Mouse (Mus musculus): ENCODE data around the gene Mdh1b.

The Mdh1b gene

GRCm38 (mm10) chr1:63730240-63730771 is at the start of gene Mdh1b, which contains the start of gene Fastkd2:
TSS of gene Mdh1b (minus strand) at chr1:63730318.
TSS of gene Fastkd2 (plus strand) at chr1:63730614.
- in situ Hi-C loops (cut with MseI, MboI): no loop called here

GRCm38 (mm10) chr1:63776902-63777630 is 46.9 kb upstream of the Mdh1b start:
- in situ Hi-C loops (cut with MseI, MboI): no loop called here

- in situ Hi-C loops (cut with MseI, MboI): no loop called here
Measured at GRCm38 (mm10) chr1:63776396-63776795, 46.3 kb upstream of the Mdh1b start.

- in situ Hi-C loops (cut with MseI, MboI): no loop called here
Measured at GRCm38 (mm10) chr1:63770309-63770708, 40.2 kb upstream of the Mdh1b start.

- in situ Hi-C loops (cut with MseI, MboI): no loop called here
Measured at GRCm38 (mm10) chr1:63769167-63769566, 39.0 kb upstream of the Mdh1b start, which contains the start of gene 4933402D24Rik. TSS of gene 4933402D24Rik (minus strand) at chr1:63769267.

- in situ Hi-C loops (cut with MseI, MboI): no loop called here
Measured at GRCm38 (mm10) chr1:63768112-63768511, 38.0 kb upstream of the Mdh1b start.

- in situ Hi-C loops (cut with MseI, MboI): no loop called here
Measured at GRCm38 (mm10) chr1:63764395-63764794, 34.3 kb upstream of the Mdh1b start.

- in situ Hi-C loops (cut with MseI, MboI): no loop called here
Measured at GRCm38 (mm10) chr1:63763881-63764386, 33.8 kb upstream of the Mdh1b start.

GRCm38 (mm10) chr1:63763212-63763694 is 33.1 kb upstream of the Mdh1b start:
- in situ Hi-C loops (cut with MseI, MboI): no loop called here

- in situ Hi-C loops (cut with MseI, MboI): no loop called here
Measured at GRCm38 (mm10) chr1:63756005-63756404, 25.9 kb upstream of the Mdh1b start.

- in situ Hi-C loops (cut with MseI, MboI): no loop called here
Measured at GRCm38 (mm10) chr1:63729796-63730195, 322 bp downstream of the Mdh1b start.

GRCm38 (mm10) chr1:63720161-63720560 is 10.0 kb downstream of the Mdh1b start:
- in situ Hi-C loops (cut with MseI, MboI): no loop called here

- in situ Hi-C loops (cut with MseI, MboI): no loop called here
Measured at GRCm38 (mm10) chr1:63708876-63709275, 21.2 kb downstream of the Mdh1b start.

GRCm38 (mm10) chr1:63705733-63706132 is 24.4 kb downstream of the Mdh1b start:
- in situ Hi-C loops (cut with MseI, MboI): no loop called here

GRCm38 (mm10) chr1:63696861-63697260 is 33.3 kb downstream of the Mdh1b start:
- in situ Hi-C loops (cut with MseI, MboI): no loop called here

GRCm38 (mm10) chr1:63686827-63687226 is 43.3 kb downstream of the Mdh1b start, which contains the start of gene Dytn:
TSS of gene Dytn (minus strand) at chr1:63686927.
- in situ Hi-C loops (cut with MseI, MboI): no loop called here

GRCm38 (mm10) chr1:63675975-63676374 is 54.1 kb downstream of the Mdh1b start:
- in situ Hi-C loops (cut with MseI, MboI): no loop called here

- in situ Hi-C loops (cut with MseI, MboI): loop anchor here (5.0 to 25.0 kb wide), 2 partner anchors 778 to 1018 kb away; partner anchors contain the start of gene Ccnyl1 (in 1 of the 2)
Measured at GRCm38 (mm10) chr1:63668852-63669160, 61.3 kb downstream of the Mdh1b start.

GRCm38 (mm10) chr1:63667949-63668851 is 61.9 kb downstream of the Mdh1b start:
- in situ Hi-C loops (cut with MseI, MboI): loop anchor here (5.0 to 25.0 kb wide), 2 partner anchors 779 to 1019 kb away; partner anchors contain the start of gene Ccnyl1 (in 1 of the 2)

- in situ Hi-C loops (cut with MseI, MboI): loop anchor here (5.0 to 25.0 kb wide), 2 partner anchors 780 to 1020 kb away; partner anchors contain the start of gene Ccnyl1 (in 1 of the 2)
Measured at GRCm38 (mm10) chr1:63667201-63667948, 62.7 kb downstream of the Mdh1b start.

- in situ Hi-C loops (cut with MseI, MboI): loop anchor here (5.0 to 25.0 kb wide), 2 partner anchors 781 to 1021 kb away; partner anchors contain the start of gene Ccnyl1 (in 1 of the 2)
Measured at GRCm38 (mm10) chr1:63666089-63666488, 64.0 kb downstream of the Mdh1b start.

All from mouse trophoblast stem cell (cell line).